Mouse (Mus musculus): ENCODE data around the gene Bad.

- no peak for TF ChIP-seq CTCF (IDR thresholded peaks at IDR 0.05; ENCODE audit: extremely low read depth, insufficient read depth, low read length)
- TF ChIP-seq POLR2A (IDR thresholded peaks at IDR 0.05; ENCODE audit: extremely low read depth, insufficient read depth, low read length), result peak; percentile 62; the same call in 1 of the 2 replicates
Observed at GRCm38 (mm10) chr19:6942249-6942691, 609 bp downstream of the Bad start, which contains the start of gene Gpr137.
